Mouse (Mus musculus): ENCODE measurements around the gene Gm28778. TPM values are rescaled to one million over a fixed set of nuclear protein-coding genes. Genes with fewer than 3 reads are reported as not detected.
"Not testable (repeated sequence)": the region's sequence is repeated elsewhere in the genome, so short reads cannot be mapped to it uniquely, and the experiment has no call there.

Gm28778 gene
- total and polyA plus RNA-seq, 3 experiments, result 1.5 TPM; not detected in 2

- H3K4me1 ChIP-seq (ENCODE audit: control insufficient read depth in 1 of 2, insufficient read depth in 2 of 2), result no peaks in the 10 kb centered on the region
- no peak overlapping the region for H3K4me2 ChIP-seq (ENCODE audit: insufficient read depth, low read depth, poor library complexity, severe bottlenecking)
- H3K36me3 ChIP-seq (replicated peaks in 1 of 2; ENCODE audit: control insufficient read depth in 1 of 2, insufficient read depth in 1 of 2, low read length in 1 of 2), result peaks cover 11 to 34% of the 10 kb centered on the region in 2 experiments
- dilution Hi-C loops (cut with MboI; ENCODE audit: extremely low pct_ligation_motif_present, extremely low pct_unique_long_range_greater_than_20kb, low sequenced_read_pairs) (no loop called here), in situ Hi-C loops (cut with MboI; ENCODE audit: low pct_ligation_motif_present, low pct_unique_long_range_greater_than_20kb, low sequenced_read_pairs) (no loop called here)
- no peak overlapping the region for H3K9ac ChIP-seq (ENCODE audit: insufficient read depth, low read depth)
- H3K79me2 ChIP-seq (replicated peaks; ENCODE audit: control insufficient read depth, extremely low read depth, insufficient read depth, poor library complexity, severe bottlenecking), result no peaks in the 10 kb centered on the region
- no peaks in the 10 kb centered on the region for H3K9me3 ChIP-seq (replicated peaks; ENCODE audit: low read length)
- no peaks in the 10 kb centered on the region for H3K27me3 ChIP-seq (replicated peaks)
- DNase-seq (ENCODE audit: extremely low read depth), result no peak
- no peak overlapping the region for H3K4me3 ChIP-seq (replicated peaks in 1 of 3; ENCODE audit: low read depth in 2 of 3, low read length in 2 of 3, poor library complexity in 1 of 3)
- no peak overlapping the region for H3K27ac ChIP-seq (ENCODE audit: insufficient read depth, low read depth)
- no peak for TF ChIP-seq NELFE (IDR thresholded peaks at IDR 0.05; ENCODE audit: low read depth, low read length)
- TF ChIP-seq USF1 (IDR thresholded peaks at IDR 0.05; ENCODE audit: low read depth, low read length), result no peak
- TF ChIP-seq RAD21 (IDR thresholded peaks at IDR 0.05; ENCODE audit: low read depth, low read length), result no peak
- TF ChIP-seq TCF12 (IDR thresholded peaks at IDR 0.05; ENCODE audit: low read depth, low read length), result no peak
- TF ChIP-seq HCFC1 (IDR thresholded peaks at IDR 0.05; ENCODE audit: low read depth, low read length), result no peak
- TF ChIP-seq MXI1 (IDR thresholded peaks at IDR 0.05; ENCODE audit: low read depth, low read length), result no peak
- no peak for TF ChIP-seq PAX5 (IDR thresholded peaks at IDR 0.05; ENCODE audit: low read length)
- TF ChIP-seq BHLHE40 (IDR thresholded peaks at IDR 0.05; ENCODE audit: low read depth, low read length), result no peak
- TF ChIP-seq ZC3H11A (IDR thresholded peaks at IDR 0.05; ENCODE audit: low read depth, low read length), result no peak
- no peak for TF ChIP-seq MAFK (IDR thresholded peaks at IDR 0.05; ENCODE audit: insufficient replicate concordance, low read length)
- TF ChIP-seq JUND (conservative IDR thresholded peaks at IDR 0.05; ENCODE audit: low read depth, low read length), result no peak
- TF ChIP-seq ZKSCAN1 (IDR thresholded peaks at IDR 0.05; ENCODE audit: borderline replicate concordance, low read depth, low read length), result no peak
Observed at GRCm38 (mm10) chr1:53324277-53324676, 27.4 kb downstream of the Gm28778 start.

GRCm38 (mm10) chr1:53324827-53325494 lies 28.1 kb downstream of the Gm28778 start:
- H3K36me3 ChIP-seq (replicated peaks in 1 of 2; ENCODE audit: control insufficient read depth in 1 of 2, insufficient read depth in 1 of 2, low read length in 1 of 2), result peaks cover 11 to 30% of the 10 kb centered on the region in 2 experiments
- TF ChIP-seq ELF1 (IDR thresholded peaks at IDR 0.05; ENCODE audit: low read depth, low read length), result no peak
- no peak for TF ChIP-seq CHD2 (IDR thresholded peaks at IDR 0.05; ENCODE audit: low read length)
- TF ChIP-seq EP300 (IDR thresholded peaks at IDR 0.05; ENCODE audit: low read length), result no peak
- TF ChIP-seq POLR2A (IDR thresholded peaks at IDR 0.05; ENCODE audit: low read depth, low read length), result no peak
- no peak for TF ChIP-seq ZC3H11A (IDR thresholded peaks at IDR 0.05; ENCODE audit: low read depth, low read length)
- H3K79me2 ChIP-seq (replicated peaks; ENCODE audit: control insufficient read depth, extremely low read depth, insufficient read depth, poor library complexity, severe bottlenecking), result no peaks in the 10 kb centered on the region
- no peak overlapping the region for H3K4me3 ChIP-seq (replicated peaks in 1 of 3; ENCODE audit: low read depth in 2 of 3, low read length in 2 of 3, poor library complexity in 1 of 3)
- no peak overlapping the region for H3K9ac ChIP-seq (ENCODE audit: insufficient read depth, low read depth)
- H3K9me3 ChIP-seq (replicated peaks; ENCODE audit: low read length), result no peaks in the 10 kb centered on the region
- no peak for DNase-seq (ENCODE audit: extremely low read depth)
- no peak overlapping the region for H3K4me2 ChIP-seq (ENCODE audit: insufficient read depth, low read depth, poor library complexity, severe bottlenecking)
- H3K27me3 ChIP-seq (replicated peaks), result no peaks in the 10 kb centered on the region
- H3K4me1 ChIP-seq (ENCODE audit: control insufficient read depth in 1 of 2, insufficient read depth in 2 of 2), result no peaks in the 10 kb centered on the region
- dilution Hi-C loops (cut with MboI; ENCODE audit: extremely low pct_ligation_motif_present, extremely low pct_unique_long_range_greater_than_20kb, low sequenced_read_pairs) (no loop called here), in situ Hi-C loops (cut with MboI; ENCODE audit: low pct_ligation_motif_present, low pct_unique_long_range_greater_than_20kb, low sequenced_read_pairs) (no loop called here)
- no peak overlapping the region for H3K27ac ChIP-seq (ENCODE audit: insufficient read depth, low read depth)

- H3K27ac ChIP-seq (ENCODE audit: insufficient read depth, low read depth); in situ Hi-C loops (cut with MboI; ENCODE audit: low pct_ligation_motif_present, low pct_unique_long_range_greater_than_20kb, low sequenced_read_pairs); dilution Hi-C loops (cut with MboI; ENCODE audit: extremely low pct_ligation_motif_present, extremely low pct_unique_long_range_greater_than_20kb, low sequenced_read_pairs): not testable (repeated sequence)
Observed at GRCm38 (mm10) chr1:53333527-53333926, 36.6 kb downstream of the Gm28778 start.

More at GRCm38 (mm10) chr1:53333527-53333926, 36.6 kb downstream of the Gm28778 start:
- H3K79me2 ChIP-seq (replicated peaks; ENCODE audit: control insufficient read depth, extremely low read depth, insufficient read depth, poor library complexity, severe bottlenecking); H3K36me3 ChIP-seq (replicated peaks in 1 of 2; ENCODE audit: control insufficient read depth in 1 of 2, insufficient read depth in 1 of 2, low read length in 1 of 2); H3K4me2 ChIP-seq (ENCODE audit: insufficient read depth, low read depth, poor library complexity, severe bottlenecking); H3K4me1 ChIP-seq (ENCODE audit: control insufficient read depth in 1 of 2, insufficient read depth in 2 of 2); H3K4me3 ChIP-seq (replicated peaks in 1 of 3; ENCODE audit: low read depth in 2 of 3, low read length in 2 of 3, poor library complexity in 1 of 3); H3K9me3 ChIP-seq (replicated peaks; ENCODE audit: low read length); H3K9ac ChIP-seq (ENCODE audit: insufficient read depth, low read depth); DNase-seq (ENCODE audit: extremely low read depth); H3K27me3 ChIP-seq (replicated peaks): not testable (repeated sequence)
